Mouse (Mus musculus) thymus, adult 2 months (tissue): ENCODE data around the gene Gng13.

ENCODE experiments used
- CTCF ChIP-seq: fragments of 200-500 bp; IDR thresholded peaks from 2 replicates; pipeline ENCODE4 v1.5.1; 2012; ENCODE audit warnings: mild to moderate bottlenecking, control low read depth, low read length, moderate library complexity, borderline replicate concordance; ENCODE audit not compliant: control insufficient read depth, poor library complexity, insufficient read depth; ENCODE audit errors: extremely low read depth
- POLR2A ChIP-seq: fragments of 200-500 bp; IDR thresholded peaks from 2 replicates; pipeline ENCODE4 v1.6.1; 2012; ENCODE audit warnings: mild to moderate bottlenecking, low read length, control low read depth, moderate library complexity; ENCODE audit not compliant: control insufficient read depth, poor library complexity, insufficient read depth; ENCODE audit errors: extremely low read depth

- TF ChIP-seq CTCF (0 out of 2 replicates have a peak, but pooled peaks have one; percentile 31), POLR2A (no peak)
These were observed 18.5 kb upstream of the Gng13 start for GRCm38 (mm10) chr17:25698446-25698845.
